In genomic region chr8:99048664-99049363, GRCm38 (mm10) we compare ENCODE assay signal across 26 mouse cellular contexts.
DNase-seq lines count a peak whose midpoint lies in the region; ATAC-seq and TF ChIP-seq lines count a peak whose summit lies in the region.
"Had no signal": no experiment of that assay in that cellular context is flagged by ENCODE, and none has a peak within 500 bp of the region (broad histone marks: within the 10 kb centered on the region; RNA-seq: fewer than 3 reads in every experiment).

No protein-coding gene starts in this region.

- H3K27me3 ChIP-seq in hindbrain, postnatal 0 days (ENCODE audit: insufficient read depth, low read length), result no peaks in the 10 kb centered on the region
- H3K27me3 ChIP-seq in hindbrain, embryonic 16.5 days (replicated peaks; ENCODE audit: control insufficient read depth, insufficient read depth, low read length), result no peaks in the 10 kb centered on the region
- H3K27me3 ChIP-seq in midbrain, embryonic 15.5 days (replicated peaks), result no peaks in the 10 kb centered on the region
- H3K27me3 ChIP-seq in midbrain, embryonic 10.5 days (ENCODE audit: low read depth, poor library complexity, severe bottlenecking), result no peaks in the 10 kb centered on the region
- H3K27me3 ChIP-seq: CH12.LX; embryonic facial prominence, embryonic 12.5 days; embryonic facial prominence, embryonic 15.5 days; heart, embryonic 13.5 days had no signal

- H3K27ac ChIP-seq in hindbrain, postnatal 0 days, result no peak overlapping the region
- no peak overlapping the region for H3K27ac ChIP-seq in hindbrain, embryonic 16.5 days (ENCODE audit: low read depth, low read length)
- peak overlapping the region; percentile 13; the same call in 1 of the 2 replicates for H3K27ac ChIP-seq in midbrain, embryonic 15.5 days
- no peak overlapping the region for H3K27ac ChIP-seq in midbrain, embryonic 10.5 days (replicated peaks)
- H3K27ac ChIP-seq: embryonic facial prominence, embryonic 12.5 days; embryonic facial prominence, embryonic 15.5 days; heart, adult 2 months; heart, embryonic 10.5 days; heart, embryonic 13.5 days; hindbrain, embryonic 14.5 days had no signal

- TF ChIP-seq CTCF in hindbrain, postnatal 0 days (IDR thresholded peaks at IDR 0.05; ENCODE audit: low read depth), result no peak

- no peak overlapping the region for H3K4me2 ChIP-seq in hindbrain, postnatal 0 days (ENCODE audit: low read depth, low read length)
- H3K4me2 ChIP-seq in hindbrain, embryonic 16.5 days (ENCODE audit: low read length), result no peak overlapping the region
- no peak overlapping the region for H3K4me2 ChIP-seq in midbrain, embryonic 15.5 days
- H3K4me2 ChIP-seq: embryonic facial prominence, embryonic 12.5 days; embryonic facial prominence, embryonic 15.5 days; heart, embryonic 13.5 days; hindbrain, embryonic 14.5 days had no signal

- peak; percentile 1 for DNase-seq in hindbrain, postnatal 0 days (ENCODE audit: low spot score)
- no peak for DNase-seq in midbrain, embryonic 10.5 days (ENCODE audit: low spot score)
- DNase-seq in brain, adult 2 months (ENCODE audit: low read depth, low spot score), result peak; percentile 4
- DNase-seq in embryo, embryonic 11 days, result no peak
- no peak for DNase-seq in left cerebral cortex, adult 11 months (ENCODE audit: low spot score)
- DNase-seq: adrenal gland, adult 2 months; adrenal gland, postnatal 14 days; B cell, adult 2 months; cerebellum, adult 18-20 months; cerebellum, adult 9-10 months; cerebellum, postnatal 14 days; gastrocnemius, postnatal 10 days; gastrocnemius, postnatal 36 days; heart, adult 2 months; heart, postnatal 14 days; heart, postnatal 4 days had no signal

- WGBS in hindbrain, postnatal 0 days, result 70% methylated on average over 8 of the region's 8 CpGs
- 71% methylated on average over 8 of the region's 8 CpGs for WGBS in hindbrain, embryonic 16.5 days
- 63% methylated on average over 8 of the region's 8 CpGs for WGBS in midbrain, embryonic 15.5 days
- WGBS in midbrain, embryonic 10.5 days, result 81% methylated on average over 8 of the region's 8 CpGs

- H3K9me3 ChIP-seq in hindbrain, postnatal 0 days (ENCODE audit: low read length), result no peaks in the 10 kb centered on the region
- no peaks in the 10 kb centered on the region for H3K9me3 ChIP-seq in hindbrain, embryonic 16.5 days (ENCODE audit: control insufficient read depth, low read length)
- no peaks in the 10 kb centered on the region for H3K9me3 ChIP-seq in midbrain, embryonic 15.5 days
- H3K9me3 ChIP-seq in midbrain, embryonic 10.5 days (replicated peaks), result no peaks in the 10 kb centered on the region
- H3K9me3 ChIP-seq: embryonic facial prominence, embryonic 12.5 days; embryonic facial prominence, embryonic 15.5 days; G1E; heart, embryonic 10.5 days; heart, embryonic 13.5 days had no signal

- no peaks in the 10 kb centered on the region for H3K4me1 ChIP-seq in hindbrain, postnatal 0 days (ENCODE audit: insufficient read depth, low read length)
- no peaks in the 10 kb centered on the region for H3K4me1 ChIP-seq in hindbrain, embryonic 16.5 days (ENCODE audit: control insufficient read depth, insufficient read depth, low read depth, low read length)
- 0 out of 2 replicates have a peak, but pooled peaks cover 2% of the 10 kb centered on the region for H3K4me1 ChIP-seq in midbrain, embryonic 15.5 days
- H3K4me1 ChIP-seq in midbrain, embryonic 10.5 days, result no peaks in the 10 kb centered on the region
- H3K4me1 ChIP-seq: embryonic facial prominence, embryonic 12.5 days; embryonic facial prominence, embryonic 15.5 days; heart, embryonic 10.5 days; heart, embryonic 13.5 days had no signal

- no peak for ATAC-seq in hindbrain, postnatal 0 days
- ATAC-seq in hindbrain, embryonic 16.5 days, result no peak
- no peak; the same call in 1 of the 2 replicates for ATAC-seq in midbrain, embryonic 15.5 days (replicated peaks)
- ATAC-seq: forebrain, embryonic 16.5 days had no signal

- no peak overlapping the region for H3K4me3 ChIP-seq in hindbrain, postnatal 0 days (ENCODE audit: low read length)
- H3K4me3 ChIP-seq in hindbrain, embryonic 16.5 days (ENCODE audit: low read length), result no peak overlapping the region
- no peak overlapping the region for H3K4me3 ChIP-seq in midbrain, embryonic 15.5 days
- no peak overlapping the region for H3K4me3 ChIP-seq in midbrain, embryonic 10.5 days
- H3K4me3 ChIP-seq: embryonic facial prominence, embryonic 12.5 days; embryonic facial prominence, embryonic 15.5 days; heart, adult 2 months; heart, embryonic 10.5 days; heart, embryonic 13.5 days had no signal

- no peak overlapping the region for H3K9ac ChIP-seq in hindbrain, postnatal 0 days (replicated peaks; ENCODE audit: low read length)
- no peak overlapping the region for H3K9ac ChIP-seq in hindbrain, embryonic 16.5 days (ENCODE audit: low read depth, low read length)
- H3K9ac ChIP-seq in midbrain, embryonic 15.5 days, result no peak overlapping the region
- H3K9ac ChIP-seq: embryonic facial prominence, embryonic 12.5 days; embryonic facial prominence, embryonic 15.5 days; heart, embryonic 13.5 days; hindbrain, embryonic 14.5 days had no signal

- H3K36me3 ChIP-seq in hindbrain, postnatal 0 days (ENCODE audit: insufficient read depth, low read length), result no peaks in the 10 kb centered on the region
- no peaks in the 10 kb centered on the region for H3K36me3 ChIP-seq in hindbrain, embryonic 16.5 days (ENCODE audit: control insufficient read depth, insufficient read depth, low read length)
- H3K36me3 ChIP-seq in midbrain, embryonic 15.5 days (replicated peaks), result no peaks in the 10 kb centered on the region
- H3K36me3 ChIP-seq in midbrain, embryonic 10.5 days, result no peaks in the 10 kb centered on the region
- H3K36me3 ChIP-seq: embryonic facial prominence, embryonic 12.5 days; embryonic facial prominence, embryonic 15.5 days; G1E; heart, embryonic 10.5 days; heart, embryonic 13.5 days had no signal

Comparison
In these comparisons a context has a peak if more than half of its experiments do, and no peak if none do; other contexts are left out.
1. DNase-seq: peak in hindbrain, postnatal 0 days (single experiment) and brain, adult 2 months (single experiment); none in midbrain, embryonic 10.5 days (single experiment), embryo, embryonic 11 days (single experiment) and left cerebral cortex, adult 11 months (single experiment).